Mouse (Mus musculus): ENCODE measurements around the gene Kcnab3. TPM values are rescaled to one million over a fixed set of nuclear protein-coding genes. Genes with fewer than 3 reads are reported as not detected.
A peak's percentile ranks its signal among the peaks of the same experiment; 100 is the strongest.

Gene Kcnab3
- 0.86 and 0.93 TPM in 2 replicates for polyA plus RNA-seq (2015; fragmentation: Nextera tagmentation; extraction: Ambion mirVana)

GRCm38 (mm10) chr11:69325628-69326407 lies at the start of gene Kcnab3:
Gene Kcnab3 (plus strand): TSS chr11:69326258.
- H3K9me3 ChIP-seq (ENCODE audit: low read length), result no peaks in the 10 kb centered on the region
- H3K4me3 ChIP-seq (ENCODE audit: low read depth, low read length), result peak within 1 kb of the TSS; percentile 48
- peak within 1 kb of the TSS; percentile 99 for H3K4me2 ChIP-seq (replicated peaks; ENCODE audit: low read depth, low read length)
- no peaks in the 10 kb centered on the region for H3K36me3 ChIP-seq (ENCODE audit: insufficient read depth, low read length)
- peak within 1 kb of the TSS; percentile 37; the same call in 1 of the 2 replicates for H3K9ac ChIP-seq (replicated peaks; ENCODE audit: low read depth)
- no peak for TF ChIP-seq CTCF (IDR thresholded peaks at IDR 0.05)
- TF ChIP-seq EP300 (IDR thresholded peaks at IDR 0.05), result 0 out of 2 replicates have a peak, but pooled peaks have one; percentile 7
- DNase-seq (ENCODE audit: low spot score), result peak; percentile 98
- peak; percentile 76 for ATAC-seq
- peaks cover 20% of the 10 kb centered on the region for H3K4me1 ChIP-seq (ENCODE audit: insufficient read depth, low read depth, low read length)
- no peaks in the 10 kb centered on the region for H3K27me3 ChIP-seq (replicated peaks; ENCODE audit: insufficient read depth, low read length)
- peak within 1 kb of the TSS; percentile 48; the same call in 1 of the 2 replicates for H3K27ac ChIP-seq (ENCODE audit: low read length)
- 11% methylated on average over 25 of the region's 26 CpGs for WGBS

GRCm38 (mm10) chr11:69277267-69277666 lies 48.8 kb upstream of the Kcnab3 start:
- Histone ChIP-seq H3K36me3 (ENCODE audit: insufficient read depth, low read length) (no peaks in the 10 kb centered on the region), H3K27ac (ENCODE audit: low read length) (no peak overlapping the region), H3K4me3 (ENCODE audit: low read depth, low read length) (no peak overlapping the region), H3K9me3 (ENCODE audit: low read length) (no peaks in the 10 kb centered on the region), H3K9ac (replicated peaks; ENCODE audit: low read depth) (no peak overlapping the region), H3K4me1 (ENCODE audit: insufficient read depth, low read depth, low read length) (no peaks in the 10 kb centered on the region), H3K4me2 (replicated peaks; ENCODE audit: low read depth, low read length) (no peak overlapping the region), H3K27me3 (replicated peaks; ENCODE audit: insufficient read depth, low read length) (no peaks in the 10 kb centered on the region)
- ATAC-seq (no peak), DNase-seq (ENCODE audit: low spot score) (no peak)
- TF ChIP-seq CTCF (IDR thresholded peaks at IDR 0.05), result no peak
- no peak for TF ChIP-seq EP300 (IDR thresholded peaks at IDR 0.05)
- 68% methylated on average over 5 of the region's 5 CpGs for WGBS

- no peak overlapping the region for H3K4me2 ChIP-seq (replicated peaks; ENCODE audit: low read depth, low read length)
- H3K4me1 ChIP-seq (ENCODE audit: insufficient read depth, low read depth, low read length), result no peaks in the 10 kb centered on the region
- no peaks in the 10 kb centered on the region for H3K36me3 ChIP-seq (ENCODE audit: insufficient read depth, low read length)
- H3K4me3 ChIP-seq (ENCODE audit: low read depth, low read length), result no peak overlapping the region
- no peak overlapping the region for H3K9ac ChIP-seq (replicated peaks; ENCODE audit: low read depth)
- no peak for ATAC-seq
- no peak overlapping the region for H3K27ac ChIP-seq (ENCODE audit: low read length)
- TF ChIP-seq CTCF (IDR thresholded peaks at IDR 0.05), result no peak
- no peak for TF ChIP-seq EP300 (IDR thresholded peaks at IDR 0.05)
- WGBS, result 84% methylated on average over 5 of the region's 5 CpGs
- no peaks in the 10 kb centered on the region for H3K9me3 ChIP-seq (ENCODE audit: low read length)
- no peaks in the 10 kb centered on the region for H3K27me3 ChIP-seq (replicated peaks; ENCODE audit: insufficient read depth, low read length)
- DNase-seq (ENCODE audit: low spot score), result no peak
These were observed 34.9 kb upstream of the Kcnab3 start for GRCm38 (mm10) chr11:69291111-69291510.

- TF ChIP-seq CTCF (IDR thresholded peaks at IDR 0.05) (no peak), EP300 (IDR thresholded peaks at IDR 0.05) (no peak)
- H3K4me2 ChIP-seq (replicated peaks; ENCODE audit: low read depth, low read length), result no peak overlapping the region
- 86% methylated on average over 3 of the region's 3 CpGs for WGBS
- DNase-seq (ENCODE audit: low spot score) (no peak), ATAC-seq (no peak)
- H3K4me1 ChIP-seq (ENCODE audit: insufficient read depth, low read depth, low read length), result no peaks in the 10 kb centered on the region
- H3K27ac ChIP-seq (ENCODE audit: low read length), result no peak overlapping the region
- no peaks in the 10 kb centered on the region for H3K36me3 ChIP-seq (ENCODE audit: insufficient read depth, low read length)
- no peaks in the 10 kb centered on the region for H3K9me3 ChIP-seq (ENCODE audit: low read length)
- H3K9ac ChIP-seq (replicated peaks; ENCODE audit: low read depth), result no peak overlapping the region
- no peak overlapping the region for H3K4me3 ChIP-seq (ENCODE audit: low read depth, low read length)
- H3K27me3 ChIP-seq (replicated peaks; ENCODE audit: insufficient read depth, low read length), result no peaks in the 10 kb centered on the region
These were observed 30.8 kb upstream of the Kcnab3 start for GRCm38 (mm10) chr11:69295286-69295685.

- WGBS, result 78% methylated on average over 2 of the region's 2 CpGs
These were observed 28.3 kb upstream of the Kcnab3 start for GRCm38 (mm10) chr11:69297799-69298198.

GRCm38 (mm10) chr11:69298231-69298630 lies 27.8 kb upstream of the Kcnab3 start:
- no peak for ATAC-seq
- TF ChIP-seq CTCF (IDR thresholded peaks at IDR 0.05) (no peak), EP300 (IDR thresholded peaks at IDR 0.05) (no peak)
- Histone ChIP-seq H3K4me3 (ENCODE audit: low read depth, low read length) (no peak overlapping the region), H3K27me3 (replicated peaks; ENCODE audit: insufficient read depth, low read length) (no peaks in the 10 kb centered on the region), H3K9me3 (ENCODE audit: low read length) (no peaks in the 10 kb centered on the region), H3K4me2 (replicated peaks; ENCODE audit: low read depth, low read length) (no peak overlapping the region), H3K36me3 (ENCODE audit: insufficient read depth, low read length) (no peaks in the 10 kb centered on the region), H3K9ac (replicated peaks; ENCODE audit: low read depth) (no peak overlapping the region), H3K4me1 (ENCODE audit: insufficient read depth, low read depth, low read length) (no peaks in the 10 kb centered on the region), H3K27ac (ENCODE audit: low read length) (no peak overlapping the region)
- 74% methylated on average over 7 of the region's 7 CpGs for WGBS
- no peak for DNase-seq (ENCODE audit: low spot score)

More at GRCm38 (mm10) chr11:69297799-69298198, 28.3 kb upstream of the Kcnab3 start:
- H3K27ac ChIP-seq (ENCODE audit: low read length), result no peak overlapping the region
- H3K9ac ChIP-seq (replicated peaks; ENCODE audit: low read depth), result no peak overlapping the region
- H3K4me2 ChIP-seq (replicated peaks; ENCODE audit: low read depth, low read length), result no peak overlapping the region
- no peaks in the 10 kb centered on the region for H3K27me3 ChIP-seq (replicated peaks; ENCODE audit: insufficient read depth, low read length)
- TF ChIP-seq CTCF (IDR thresholded peaks at IDR 0.05), result no peak
- no peak for TF ChIP-seq EP300 (IDR thresholded peaks at IDR 0.05)
- no peak for DNase-seq (ENCODE audit: low spot score)
- no peak for ATAC-seq
- H3K9me3 ChIP-seq (ENCODE audit: low read length), result no peaks in the 10 kb centered on the region
- no peak overlapping the region for H3K4me3 ChIP-seq (ENCODE audit: low read depth, low read length)
- H3K36me3 ChIP-seq (ENCODE audit: insufficient read depth, low read length), result no peaks in the 10 kb centered on the region
- no peaks in the 10 kb centered on the region for H3K4me1 ChIP-seq (ENCODE audit: insufficient read depth, low read depth, low read length)
